Mouse (Mus musculus) CH12.LX (cell line): ENCODE results near the gene Hps3. TPM values are rescaled to one million over a fixed set of nuclear protein-coding genes. Genes with fewer than 3 reads are reported as not detected.

Experiments used
- DNase-seq: peaks from one replicate; pipeline ENCODE4 v3.0.0-alpha.2; 2013; ENCODE audit errors: extremely low read depth
- H3K27ac ChIP-seq: 2 replicates; pipeline ENCODE4 v1.5.1; 2012; ENCODE audit warnings: low read depth, mild to moderate bottlenecking, control low read depth, moderate library complexity; ENCODE audit not compliant: insufficient read depth
- H3K27me3 ChIP-seq: replicated peaks from 2 replicates; pipeline ENCODE3; 2012; ENCODE audit warnings: inconsistent platforms
- H3K36me3 ChIP-seq, 2 experiments: replicated peaks in 1 of 2; 2 replicates each; pipeline versions ENCODE3 to v1.6.1; 2012; ENCODE audit warnings: inconsistent platforms in 1 of 2, low read length in 1 of 2, mild to moderate bottlenecking in 1 of 2, mixed read lengths in 1 of 2, moderate library complexity in 1 of 2; ENCODE audit not compliant: control insufficient read depth in 1 of 2, insufficient read depth in 1 of 2
- H3K4me1 ChIP-seq, 2 experiments: 2 replicates each; pipeline ENCODE4 v1.6.1; 2012; ENCODE audit warnings: inconsistent platforms in 1 of 2, moderate library complexity in 1 of 2; ENCODE audit not compliant: insufficient read depth in 2 of 2, control insufficient read depth in 1 of 2
- H3K4me2 ChIP-seq: 2 replicates; pipeline ENCODE4 v1.6.1; 2012; ENCODE audit warnings: low read depth, mild to moderate bottlenecking, control low read depth; ENCODE audit not compliant: poor library complexity, insufficient read depth, severe bottlenecking
- H3K4me3 ChIP-seq, 3 experiments: fragments of 150-350 bp in 1 of 3; sonication (generic) in 1 of 3; replicated peaks in 1 of 3; 2 replicates each; pipeline versions ENCODE3 to v1.5.1; 2011 to 2012; ENCODE audit warnings: low read depth in 2 of 3, low read length in 2 of 3, mild to moderate bottlenecking in 2 of 3, moderate library complexity in 2 of 3, control low read depth in 1 of 3, improper control_type of control experiment in 1 of 3, inconsistent platforms in 1 of 3, mixed read lengths in 1 of 3; ENCODE audit not compliant: poor library complexity in 1 of 3
- H3K79me2 ChIP-seq: replicated peaks from 2 replicates; pipeline ENCODE4 v1.6.1; 2012; ENCODE audit warnings: mild to moderate bottlenecking, moderate library complexity; ENCODE audit not compliant: control insufficient read depth, poor library complexity, insufficient read depth, severe bottlenecking; ENCODE audit errors: extremely low read depth
- H3K9ac ChIP-seq: 2 replicates; pipeline ENCODE4 v1.6.1; 2012; ENCODE audit warnings: low read depth, mild to moderate bottlenecking, control low read depth, moderate library complexity; ENCODE audit not compliant: insufficient read depth
- H3K9me3 ChIP-seq: replicated peaks from 2 replicates; pipeline ENCODE3; 2012; ENCODE audit warnings: low read length, inconsistent platforms, mixed read lengths
- CHD2 ChIP-seq: IDR thresholded peaks from 2 replicates; pipeline ENCODE4 v1.6.1; 2011; ENCODE audit warnings: low read length, improper control_type of control experiment
- CTCF ChIP-seq, 2 experiments: IDR thresholded peaks in 1 of 2; conservative IDR thresholded peaks in 1 of 2; 2 replicates each; pipeline ENCODE4 v1.5.1; 2011 to 2012; ENCODE audit warnings: low read depth in 2 of 2, low read length in 2 of 2, improper control_type of control experiment in 1 of 2, inconsistent platforms in 1 of 2, mild to moderate bottlenecking in 1 of 2, moderate library complexity in 1 of 2
- E2F4 ChIP-seq: IDR thresholded peaks from 2 replicates; pipeline ENCODE4 v1.6.1; 2011; ENCODE audit warnings: low read depth, low read length, improper control_type of control experiment; ENCODE audit not compliant: insufficient replicate concordance
- ETS1 ChIP-seq: conservative IDR thresholded peaks from 2 replicates; pipeline ENCODE4 v1.6.1; 2012; ENCODE audit warnings: low read depth, mild to moderate bottlenecking, inconsistent platforms, low read length, improper control_type of control experiment, moderate library complexity
- JUN ChIP-seq: IDR thresholded peaks from 2 replicates; pipeline ENCODE4 v1.6.1; 2011; ENCODE audit warnings: low read depth, mild to moderate bottlenecking, low read length, improper control_type of control experiment, moderate library complexity; ENCODE audit not compliant: insufficient read depth
- KAT2A ChIP-seq: IDR thresholded peaks from 2 replicates; pipeline ENCODE4 v1.6.1; 2012; ENCODE audit warnings: low read length, improper control_type of control experiment, inconsistent platforms; ENCODE audit not compliant: insufficient replicate concordance
- MAZ ChIP-seq: IDR thresholded peaks from 2 replicates; pipeline ENCODE4 v1.6.1; 2012; ENCODE audit warnings: low read depth, mild to moderate bottlenecking, inconsistent platforms, low read length, improper control_type of control experiment, moderate library complexity
- MEF2A ChIP-seq: IDR thresholded peaks from 2 replicates; pipeline ENCODE4 v1.6.1; 2014; ENCODE audit warnings: low read depth, mild to moderate bottlenecking, inconsistent platforms, low read length, improper control_type of control experiment, borderline replicate concordance
- MXI1 ChIP-seq: IDR thresholded peaks from 2 replicates; pipeline ENCODE4 v1.6.1; 2011; ENCODE audit warnings: mild to moderate bottlenecking, low read depth, low read length, improper control_type of control experiment
- NELFE ChIP-seq: IDR thresholded peaks from 2 replicates; pipeline ENCODE4 v1.6.1; 2011; ENCODE audit warnings: low read depth, low read length, improper control_type of control experiment
- NRF1 ChIP-seq: IDR thresholded peaks from 2 replicates; pipeline ENCODE4 v1.6.1; 2014; ENCODE audit warnings: low read depth, mild to moderate bottlenecking, inconsistent platforms, low read length, improper control_type of control experiment, moderate library complexity
- POLR2A ChIP-seq: IDR thresholded peaks from 2 replicates; pipeline ENCODE4 v1.6.1; 2011; ENCODE audit warnings: low read depth, mild to moderate bottlenecking, improper control_type of control experiment, low read length
- RAD21 ChIP-seq: IDR thresholded peaks from 2 replicates; pipeline ENCODE4 v1.6.1; 2011; ENCODE audit warnings: low read depth, mild to moderate bottlenecking, low read length, improper control_type of control experiment, moderate library complexity
- RCOR1 ChIP-seq: conservative IDR thresholded peaks from 2 replicates; pipeline ENCODE4 v1.6.1; 2012; ENCODE audit warnings: low read depth, mild to moderate bottlenecking, inconsistent platforms, low read length, improper control_type of control experiment
- TCF12 ChIP-seq: IDR thresholded peaks from 2 replicates; pipeline ENCODE4 v1.6.1; 2014; ENCODE audit warnings: low read depth, mild to moderate bottlenecking, inconsistent platforms, low read length, improper control_type of control experiment
- USF1 ChIP-seq: IDR thresholded peaks from 2 replicates; pipeline ENCODE4 v1.6.1; 2014; ENCODE audit warnings: low read depth, mild to moderate bottlenecking, inconsistent platforms, low read length, improper control_type of control experiment
- ZMIZ1 ChIP-seq: IDR thresholded peaks from 2 replicates; pipeline ENCODE4 v1.6.1; 2012; ENCODE audit warnings: low read depth, mild to moderate bottlenecking, inconsistent platforms, low read length, improper control_type of control experiment
- dilution Hi-C: fragments of 300-500 bp; cut with MboI; formaldehyde crosslinking; loops from 2 replicates; pipeline ENCODE4 v1.14.3; 2020; ENCODE audit warnings: low sequenced_read_pairs; ENCODE audit not compliant: extremely low pct_unique_long_range_greater_than_20kb, extremely low pct_ligation_motif_present
- in situ Hi-C: fragments of 300-500 bp; cut with MboI; formaldehyde crosslinking; loops from 3 replicates; pipeline ENCODE4 v1.14.3; 2019; ENCODE audit warnings: low sequenced_read_pairs, low pct_ligation_motif_present, low pct_unique_long_range_greater_than_20kb, mixed read lengths
- polyA plus RNA-seq: library from polyadenylated mRNA; unstranded; fragments of >175 nt; gene quantifications from 2 replicates; pipeline ENCODE4 v1.2.1, GENCODE M21; 2012; ENCODE audit warnings: low read depth; ENCODE audit not compliant: insufficient read length
- total RNA-seq, 2 experiments: library from RNA; depleted of rRNA; stranded (reverse); fragments of 300-350 nt in 1 of 2; fragments of >200 nt in 1 of 2; gene quantifications; 2 replicates each; pipeline ENCODE4 v1.2.3; 2012 to 2014

Gene Hps3
- total and polyA plus RNA-seq, 3 experiments = 18.2 to 37.3 (median 31.8) TPM

DNA sequence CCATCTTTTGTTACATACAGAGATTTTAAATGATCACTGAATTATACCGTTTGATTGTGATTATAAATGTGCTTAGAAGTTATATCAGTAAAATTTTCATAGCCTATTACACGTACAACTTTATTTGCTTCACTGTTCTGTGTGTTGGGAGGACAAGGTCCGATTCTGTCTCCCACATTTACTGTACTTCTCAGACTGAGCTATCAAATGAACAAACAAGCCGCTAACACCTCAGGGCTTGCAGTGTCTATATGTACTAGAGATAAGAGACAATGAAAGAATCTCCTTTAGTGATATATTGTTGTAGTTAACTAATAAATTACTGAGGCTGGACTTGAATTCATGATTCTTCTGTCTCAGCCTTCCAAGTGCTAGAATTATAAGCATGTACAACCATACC lies 27.8 kb downstream of the Hps3 start:
- peaks cover 38 to 66% of the 10 kb centered on the region in 2 experiments for H3K36me3 ChIP-seq
- H3K4me2 ChIP-seq = no peak overlapping the region
- no peak for DNase-seq
- dilution Hi-C loops (no loop called here), in situ Hi-C loops (no loop called here)
- TF ChIP-seq MXI1 (no peak), ETS1 (no peak), USF1 (no peak), RCOR1 (no peak), TCF12 (no peak), RAD21 (no peak), NELFE (no peak)
- H3K9me3 ChIP-seq = no peaks in the 10 kb centered on the region
- H3K27ac ChIP-seq = no peak overlapping the region
- H3K79me2 ChIP-seq = no peaks in the 10 kb centered on the region
- no peak overlapping the region for H3K4me3 ChIP-seq
- peaks cover 0 to 3% of the 10 kb centered on the region in 2 experiments; a peak in 1 of 4 replicates for H3K4me1 ChIP-seq
- no peak overlapping the region for H3K9ac ChIP-seq
- H3K27me3 ChIP-seq = no peaks in the 10 kb centered on the region

DNA sequence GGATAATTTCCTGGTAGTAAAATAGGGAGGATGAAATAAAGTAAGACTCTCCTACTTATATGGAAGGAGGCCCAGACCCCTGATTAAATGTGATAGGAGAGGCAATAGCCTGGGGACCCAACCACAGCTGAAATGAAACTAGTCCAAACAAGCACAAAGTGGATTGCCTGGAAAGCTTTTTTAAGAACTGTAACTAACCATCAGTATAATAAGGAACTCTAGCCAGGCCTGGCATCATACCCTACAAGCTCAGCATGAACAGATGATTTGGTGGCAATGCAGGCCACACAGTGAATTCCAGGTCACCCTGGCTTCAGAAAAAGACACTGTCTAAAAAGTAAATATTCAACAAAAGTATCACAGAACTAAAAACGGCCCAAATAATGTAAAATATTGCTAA lies 29.5 kb downstream of the Hps3 start:
- Histone ChIP-seq H3K27ac (no peak overlapping the region), H3K4me3 (no peak overlapping the region), H3K4me2 (no peak overlapping the region), H3K27me3 (no peaks in the 10 kb centered on the region), H3K79me2 (no peaks in the 10 kb centered on the region), H3K4me1 (peaks cover 0 to 3% of the 10 kb centered on the region in 2 experiments; a peak in 1 of 4 replicates), H3K9me3 (no peaks in the 10 kb centered on the region), H3K9ac (no peak overlapping the region), H3K36me3 (peaks cover 44 to 69% of the 10 kb centered on the region in 2 experiments)
- in situ Hi-C loops = no loop called here
- dilution Hi-C loops = no loop called here
- DNase-seq = no peak
- TF ChIP-seq POLR2A (no peak), MAZ (no peak), MEF2A (no peak), CHD2 (no peak), CTCF (conservative IDR thresholded peaks at IDR 0.05 in 1 of 2, IDR thresholded peaks at IDR 0.05 in 1 of 2; ENCODE audit: low read depth in 2 of 2, low read length in 2 of 2) (no peak), JUN (no peak), TCF12 (no peak), RAD21 (no peak), NRF1 (no peak), ZMIZ1 (no peak), KAT2A (no peak), E2F4 (no peak), MXI1 (no peak)
